Mouse (Mus musculus): ENCODE data around the gene Ddx20.

The Ddx20 gene

DNA sequence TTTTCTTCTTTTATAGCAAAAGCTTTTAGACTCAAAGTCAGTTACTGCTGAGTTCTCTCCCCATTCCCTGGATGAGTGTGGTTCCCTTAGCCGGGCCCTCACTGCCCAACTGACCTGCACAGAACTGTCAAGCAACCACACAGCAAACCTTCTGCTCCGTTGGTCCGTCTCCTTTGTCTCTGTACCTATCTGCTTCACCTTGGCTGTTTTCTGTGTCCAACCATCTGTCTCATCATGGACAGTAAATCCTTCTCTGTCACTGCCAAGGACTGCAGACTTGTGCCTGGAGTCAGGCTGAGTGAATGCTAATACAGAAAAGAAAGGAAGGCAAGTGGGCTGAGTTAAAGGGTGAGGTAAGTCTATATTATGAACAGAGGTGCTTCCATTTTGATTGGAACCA, 17.6 kb downstream of the Ddx20 start:
- in situ Hi-C loops (cut with MseI, MboI): no loop called here

DNA sequence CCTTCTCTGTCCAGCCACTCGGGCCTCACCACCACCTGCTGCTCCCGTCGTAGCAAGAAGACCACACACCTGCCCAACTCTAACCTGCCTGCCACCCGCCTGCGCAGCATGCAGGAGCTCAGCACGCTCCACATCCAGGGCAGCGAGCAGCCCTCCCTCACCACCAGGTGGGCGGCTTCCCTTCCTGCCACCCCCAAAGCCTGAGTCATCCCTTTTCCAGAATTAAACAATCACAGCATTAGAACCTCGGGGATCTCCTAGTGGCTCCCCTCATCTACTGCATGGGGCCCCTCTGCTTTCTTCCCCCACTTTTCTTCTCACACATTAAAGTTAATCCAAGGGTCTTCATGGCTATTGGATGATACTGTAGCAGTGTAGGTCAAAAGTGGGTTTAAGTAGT, 19.2 kb downstream of the Ddx20 start:
- in situ Hi-C loops (cut with MseI, MboI): no loop called here

DNA sequence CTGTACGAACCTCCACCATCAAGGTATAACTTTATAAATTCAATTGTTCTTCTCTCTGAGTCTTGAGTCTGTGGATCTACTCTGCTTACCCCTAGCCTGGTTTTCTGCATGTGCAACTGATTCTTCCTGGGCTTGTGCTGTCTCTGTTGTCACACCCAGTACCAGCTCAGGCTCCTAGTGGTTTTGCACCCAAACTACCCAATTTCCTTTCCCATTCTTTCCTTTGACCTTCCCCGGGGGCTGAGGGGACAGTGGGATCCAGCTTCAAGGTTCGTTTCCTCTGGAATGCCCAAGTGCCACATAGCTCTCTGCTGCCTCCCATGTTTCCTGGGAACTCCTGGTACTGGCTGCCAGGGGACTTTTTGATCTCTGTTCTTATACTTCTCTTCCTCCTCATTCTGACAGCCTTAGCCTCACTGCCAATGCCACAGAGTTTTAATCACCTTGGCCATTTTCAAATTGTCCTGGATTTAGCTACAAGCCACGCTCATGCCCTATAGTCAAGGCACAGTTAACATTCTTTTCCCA, 20.3 kb downstream of the Ddx20 start:
- in situ Hi-C loops (cut with MseI, MboI): no loop called here

DNA sequence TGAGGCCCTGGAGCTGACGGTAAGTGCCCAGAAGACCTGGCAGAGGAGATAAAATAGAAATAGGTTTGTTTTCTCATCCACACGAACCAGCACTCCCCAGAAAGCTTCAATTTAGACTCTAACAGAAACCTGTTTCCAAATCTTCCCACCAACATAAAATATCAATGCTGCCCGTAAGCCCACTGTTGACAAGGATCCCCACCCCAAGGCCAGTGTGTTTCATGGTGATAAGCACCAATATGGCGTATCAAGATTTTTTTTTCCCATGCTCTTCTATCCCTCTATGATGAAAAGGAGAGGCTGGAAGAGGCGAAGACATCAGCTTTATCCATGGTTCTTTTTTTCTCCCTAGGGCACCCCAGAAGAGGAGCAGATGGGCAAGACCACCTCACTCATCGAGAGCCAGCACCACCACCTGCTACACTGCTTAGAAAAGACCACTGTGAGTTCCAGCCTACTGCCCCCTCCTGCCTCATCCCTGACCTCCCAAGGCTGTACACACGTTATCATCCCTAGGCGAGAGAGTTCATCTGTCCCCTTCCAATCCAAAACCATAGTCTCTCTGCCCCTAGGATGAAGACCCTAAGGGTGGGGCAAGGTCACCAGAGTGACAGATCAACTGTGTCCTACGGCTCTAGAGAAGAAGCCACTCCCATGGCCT, 22.1 kb downstream of the Ddx20 start:
- in situ Hi-C loops (cut with MseI, MboI): no loop called here

DNA sequence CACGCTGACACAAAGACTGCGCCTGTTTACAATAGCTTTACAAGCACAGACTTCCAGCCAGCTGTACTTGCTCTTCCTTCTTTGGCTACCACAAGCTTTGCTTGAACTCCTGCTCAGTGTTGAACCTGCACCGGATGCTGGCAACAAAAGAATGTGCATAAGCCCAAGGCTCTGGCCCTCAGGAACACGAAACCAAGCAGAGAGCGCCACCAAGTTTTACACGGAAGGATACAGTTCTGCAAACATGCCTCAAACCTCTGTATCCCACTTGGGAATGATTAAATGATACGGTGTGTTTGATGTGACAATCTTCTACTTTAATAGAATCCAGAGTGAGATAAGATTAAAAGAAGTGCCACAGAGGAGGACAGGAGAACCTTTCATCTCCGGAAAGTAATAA, 24.3 kb downstream of the Ddx20 start:
- in situ Hi-C loops (cut with MseI, MboI): no loop called here

DNA sequence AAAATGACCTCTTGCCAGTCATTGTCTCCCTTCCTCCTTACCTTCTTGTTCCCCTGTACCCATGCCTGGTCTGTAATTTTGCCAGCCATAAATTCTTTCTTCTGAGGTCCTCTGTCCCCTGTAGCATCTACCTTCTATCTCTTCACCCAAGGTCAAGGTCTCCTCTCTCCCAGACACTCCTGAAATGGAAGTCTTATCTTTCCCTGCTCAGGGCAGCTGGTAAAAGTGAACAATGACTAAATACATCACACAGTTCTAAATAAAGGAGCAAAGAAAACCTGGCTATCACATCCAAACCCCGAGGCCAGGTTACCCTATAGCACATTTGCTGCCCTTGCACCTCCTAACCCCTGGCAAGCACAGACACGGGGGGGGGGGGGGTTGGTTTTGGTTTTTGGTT, 26.8 kb downstream of the Ddx20 start:
- in situ Hi-C loops (cut with MseI, MboI): no loop called here

DNA sequence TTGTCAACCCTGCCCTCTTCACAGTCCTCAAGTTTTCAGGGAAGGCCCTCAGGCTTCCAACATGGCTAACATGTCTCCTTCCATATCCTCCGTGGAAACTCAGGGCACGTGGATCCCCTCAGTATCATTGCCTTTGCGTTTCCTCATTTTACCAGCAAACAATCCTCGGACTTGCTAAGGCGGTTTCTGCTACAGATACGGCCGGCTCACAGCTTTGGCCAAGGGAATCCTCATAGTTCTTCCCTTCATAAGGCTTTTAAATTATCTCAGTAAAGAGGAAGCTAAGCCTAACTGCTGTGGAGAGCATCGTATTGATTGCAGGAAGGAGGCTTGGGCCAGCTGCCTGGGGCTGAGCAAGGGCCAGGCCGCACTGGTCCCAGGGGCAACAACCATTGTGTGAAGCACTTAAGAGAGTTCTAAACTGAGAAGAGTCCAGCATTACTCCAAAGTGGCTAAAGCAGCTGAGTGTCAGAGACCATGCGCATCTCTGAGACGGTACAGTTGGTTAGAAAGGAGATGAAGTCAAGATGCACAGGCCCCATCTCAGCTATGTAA, 32.3 kb downstream of the Ddx20 start:
- in situ Hi-C loops (cut with MseI, MboI): no loop called here

DNA sequence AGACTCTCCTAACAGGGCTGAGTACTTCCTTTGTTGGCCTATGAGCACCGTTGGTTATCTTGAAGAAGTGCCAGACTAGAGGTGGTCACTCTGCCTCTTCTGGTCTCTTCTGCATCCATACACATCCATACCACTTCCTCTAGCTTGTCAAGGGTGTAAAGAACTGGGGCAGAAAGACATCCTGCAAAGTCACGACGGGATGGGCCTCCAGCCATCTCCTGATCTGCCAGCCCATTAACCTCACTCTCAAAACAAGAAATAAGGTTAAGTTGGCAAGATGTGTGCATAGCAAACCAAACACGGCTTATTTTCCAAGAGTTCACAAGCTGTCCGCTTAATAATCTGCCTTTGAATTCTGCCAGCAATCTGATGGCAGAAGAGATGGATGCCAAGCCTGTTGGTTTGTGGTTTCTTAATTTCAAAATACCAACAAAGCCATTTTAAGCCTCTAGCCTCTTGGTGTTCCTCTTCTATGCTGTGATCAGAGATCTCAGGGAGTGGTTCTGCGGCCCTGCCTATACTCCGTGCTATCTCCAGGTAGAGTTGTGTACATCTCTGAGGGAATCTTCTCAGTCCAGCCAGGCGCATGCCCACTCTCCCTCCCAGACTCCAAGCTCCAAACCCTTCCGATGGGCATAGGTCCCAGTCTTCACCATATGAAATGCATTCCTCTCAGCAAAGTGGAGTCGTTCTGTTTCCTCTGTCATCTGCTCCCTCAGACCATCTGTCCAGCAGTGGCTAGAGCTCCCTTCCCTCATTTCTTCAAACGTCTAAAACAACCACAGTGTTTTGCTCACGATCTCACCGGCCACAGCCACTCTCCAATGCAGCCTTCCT, 33.6 kb downstream of the Ddx20 start:
- in situ Hi-C loops (cut with MseI, MboI): no loop called here

DNA sequence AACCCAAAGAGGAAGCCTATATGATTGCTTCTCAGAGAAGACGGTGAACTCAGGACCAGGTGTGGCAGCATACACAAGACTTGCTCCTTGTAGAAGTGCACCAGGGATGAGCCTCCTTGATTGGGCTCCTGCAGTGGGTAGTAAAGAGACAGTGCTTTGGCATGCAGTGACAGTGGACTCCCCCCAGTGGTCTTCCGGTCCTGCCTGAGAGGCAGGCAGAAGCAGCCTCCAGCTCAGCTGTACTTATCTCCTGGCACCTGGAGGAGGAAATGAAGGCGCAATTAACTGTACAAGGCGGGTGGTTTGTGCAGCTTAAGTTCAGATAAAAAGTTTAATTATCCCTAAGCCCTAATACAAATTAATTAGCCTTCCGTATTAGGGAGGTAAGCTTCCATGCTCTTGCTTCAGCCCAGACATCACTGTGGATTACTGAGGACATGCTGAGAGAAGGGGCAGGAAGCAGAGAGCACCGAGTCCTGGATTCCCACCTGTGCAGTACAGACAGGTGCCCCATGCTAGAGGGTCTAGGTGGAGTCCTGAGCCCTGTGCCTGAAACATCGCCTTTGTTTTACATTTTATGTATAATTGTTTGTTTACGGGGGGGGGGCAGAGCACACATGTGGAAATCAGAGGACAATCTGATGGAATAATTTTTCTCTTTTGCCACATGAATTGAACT, 38.3 kb downstream of the Ddx20 start:
- in situ Hi-C loops (cut with MseI, MboI): no loop called here

DNA sequence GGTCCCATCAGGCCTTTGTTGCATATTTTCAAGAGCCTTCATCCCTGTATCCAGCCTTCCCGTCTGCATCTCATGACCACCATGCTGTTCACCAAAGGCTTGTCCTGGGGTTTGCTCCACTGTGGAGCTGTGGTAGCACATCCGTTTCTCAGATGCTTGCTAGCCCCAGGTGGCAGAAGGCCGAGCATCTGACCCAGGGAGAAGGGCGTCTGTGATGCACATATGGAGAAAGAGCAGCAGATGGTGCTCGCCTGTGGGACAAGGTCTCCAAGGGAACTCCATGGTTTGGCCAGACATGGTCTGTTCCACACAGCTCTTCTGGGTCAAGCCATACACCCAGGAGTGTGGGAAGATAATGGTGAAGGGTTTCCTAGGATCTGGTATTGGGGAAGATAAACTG, 43.8 kb downstream of the Ddx20 start:
- in situ Hi-C loops (cut with MseI, MboI): no loop called here

DNA sequence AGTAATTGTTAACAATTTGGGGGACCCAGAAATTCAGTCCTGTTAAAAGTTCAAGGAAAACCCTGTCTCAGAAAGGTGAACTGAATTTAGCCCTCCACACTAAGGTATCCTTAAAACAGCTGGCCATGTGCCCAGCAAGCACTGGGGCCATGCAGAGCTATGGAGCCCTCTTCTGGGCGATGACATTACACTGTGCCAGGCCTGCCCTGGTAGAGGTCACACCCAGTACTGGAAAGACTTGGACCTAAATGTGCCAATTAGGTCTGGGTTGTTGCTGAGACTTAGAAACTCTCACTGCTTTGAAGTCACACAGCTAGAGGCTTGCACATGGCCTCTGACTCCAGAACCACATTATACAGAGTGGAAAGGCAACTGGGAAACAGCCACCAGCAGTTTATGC, 45.2 kb downstream of the Ddx20 start:
- in situ Hi-C loops (cut with MseI, MboI): no loop called here

DNA sequence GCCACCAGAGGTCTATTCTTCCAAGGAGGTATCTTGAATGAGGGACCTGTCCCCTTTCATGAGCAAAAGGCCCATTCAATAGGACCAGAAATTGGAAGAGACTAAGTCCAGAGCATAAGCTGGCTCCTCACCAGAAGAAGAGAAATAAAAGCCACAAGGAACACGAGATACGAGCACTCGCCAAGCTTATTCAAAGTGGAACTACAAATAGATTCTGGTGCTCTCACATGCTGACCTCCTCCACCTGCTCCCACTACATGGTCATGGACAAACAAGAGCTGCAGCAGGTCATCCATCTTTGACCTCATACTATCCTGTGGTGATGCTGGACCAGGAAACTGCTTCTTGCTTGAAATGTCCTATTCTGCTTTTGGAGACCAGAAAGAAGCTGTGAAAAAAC, 54.4 kb downstream of the Ddx20 start:
- in situ Hi-C loops (cut with MseI, MboI): no loop called here

DNA sequence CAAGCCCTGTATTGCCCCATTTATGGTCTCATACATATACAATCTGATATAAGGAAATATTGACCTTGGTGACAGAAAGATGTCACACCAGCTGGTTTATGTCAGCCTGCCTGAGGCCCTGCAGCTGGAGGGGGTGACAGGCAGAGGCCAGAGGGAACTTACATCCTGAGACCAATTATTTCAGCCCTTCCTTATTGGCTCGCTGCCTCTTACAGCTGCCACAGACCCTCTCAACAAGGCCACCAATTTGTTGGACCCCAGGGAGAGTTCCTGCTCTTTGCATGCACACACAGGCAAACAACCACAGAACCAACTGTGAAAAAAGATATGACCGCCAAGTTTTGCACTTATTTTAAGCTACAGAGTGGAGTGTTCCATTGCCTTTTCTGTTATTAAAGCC, 55.1 kb downstream of the Ddx20 start:
- in situ Hi-C loops (cut with MseI, MboI): no loop called here

Data from mouse trophoblast stem cell (cell line).